Mouse (Mus musculus): ENCODE measurements at regions not wholly inside any gene's neighbourhood (a gene's known extent, or its start where the extent isn't known, plus 50 kb on each side); places are given as distances from the start of the nearest gene placed in this dataset.
A peak's percentile ranks its signal among the peaks of the same experiment; 100 is the strongest.

- H3K9ac ChIP-seq: no peak overlapping the region
- H3K9me3 ChIP-seq (replicated peaks): no peaks in the 10 kb centered on the region
- WGBS: 52% methylated on average over 4 of the region's 4 CpGs
- no peaks in the 10 kb centered on the region for H3K27me3 ChIP-seq
- H3K27ac ChIP-seq: no peak overlapping the region
- peaks cover 31% of the 10 kb centered on the region for H3K4me1 ChIP-seq
- H3K4me2 ChIP-seq: no peak overlapping the region
- ATAC-seq: no peak
- H3K4me3 ChIP-seq: no peak overlapping the region
- no peaks in the 10 kb centered on the region for H3K36me3 ChIP-seq (ENCODE audit: poor library complexity, severe bottlenecking)
Measured at GRCm38 (mm10) chr11:112953491-112953890, 171.5 kb downstream of the Sox9 start.

DNA sequence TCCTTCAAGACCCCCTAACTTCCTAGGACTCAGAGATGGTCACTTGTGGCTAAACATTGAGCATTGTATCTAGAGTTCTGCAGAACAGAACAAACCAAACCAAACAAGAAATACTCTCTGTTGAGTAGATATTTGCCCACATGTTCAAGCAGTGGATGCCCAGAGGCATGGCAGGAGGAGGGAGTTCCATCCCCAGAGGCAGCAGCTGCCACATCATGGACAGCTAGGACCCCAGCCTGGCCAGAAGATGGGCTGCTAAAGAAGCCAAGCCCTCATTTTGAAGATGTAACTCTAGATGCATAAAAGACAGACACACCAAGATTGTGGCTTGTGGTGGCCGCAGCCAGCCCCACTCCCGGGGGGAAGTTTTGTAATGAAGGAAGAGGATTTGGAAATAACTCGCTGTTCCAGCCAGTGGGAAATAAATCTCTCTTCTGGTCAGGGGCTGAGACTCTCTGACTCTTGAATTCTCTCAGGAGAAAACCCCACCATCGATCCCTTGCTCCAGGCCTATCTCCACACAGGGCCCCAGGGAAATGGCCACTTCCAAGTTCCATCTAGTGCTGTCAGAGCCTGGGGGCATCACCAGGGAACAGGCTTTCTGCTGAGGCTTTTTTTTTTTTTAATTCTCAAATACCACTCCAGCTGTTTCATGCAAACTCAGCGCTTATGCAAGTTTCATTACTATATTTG, 174.9 kb downstream of the Sox9 start:
- 81% methylated on average over 5 of the region's 5 CpGs for WGBS
- no peaks in the 10 kb centered on the region for H3K27me3 ChIP-seq
- H3K27ac ChIP-seq: no peak overlapping the region
- peaks cover 34% of the 10 kb centered on the region for H3K4me1 ChIP-seq
- no peak overlapping the region for H3K4me3 ChIP-seq
- H3K9me3 ChIP-seq (replicated peaks): no peaks in the 10 kb centered on the region
- ATAC-seq: no peak
- no peaks in the 10 kb centered on the region for H3K36me3 ChIP-seq (ENCODE audit: poor library complexity, severe bottlenecking)
- H3K9ac ChIP-seq: no peak overlapping the region
- H3K4me2 ChIP-seq: no peak overlapping the region

DNA sequence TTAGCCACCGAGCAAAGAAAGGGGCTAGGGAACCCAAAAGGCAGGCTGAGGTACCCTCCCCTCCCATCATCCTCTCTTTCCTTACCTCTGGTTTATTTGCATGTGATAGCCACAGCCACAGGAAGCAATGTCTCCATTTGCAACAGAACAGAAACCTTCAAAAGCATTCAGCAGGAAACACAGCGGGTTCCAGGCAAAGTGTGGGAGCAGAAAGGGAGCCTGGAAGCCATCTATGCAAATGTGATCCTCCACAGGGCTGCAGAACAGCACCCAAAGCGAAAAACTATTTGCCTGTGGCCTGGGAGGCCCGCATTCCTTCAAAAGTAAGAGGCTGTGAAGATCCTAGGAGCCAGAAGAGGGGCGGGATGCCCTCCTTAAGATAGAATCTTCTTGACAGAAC, 177.6 kb downstream of the Sox9 start:
- Histone ChIP-seq H3K9me3 (replicated peaks) (no peaks in the 10 kb centered on the region), H3K4me3 (no peak overlapping the region), H3K27ac (no peak overlapping the region), H3K4me1 (peaks cover 12% of the 10 kb centered on the region; the same call in 1 of the 2 replicates), H3K27me3 (no peaks in the 10 kb centered on the region), H3K36me3 (ENCODE audit: poor library complexity, severe bottlenecking) (no peaks in the 10 kb centered on the region), H3K4me2 (no peak overlapping the region), H3K9ac (no peak overlapping the region)
- whole genome bisulfite sequencing: 16% methylated on average over 5 of the region's 5 CpGs
- no peak for ATAC-seq

DNA sequence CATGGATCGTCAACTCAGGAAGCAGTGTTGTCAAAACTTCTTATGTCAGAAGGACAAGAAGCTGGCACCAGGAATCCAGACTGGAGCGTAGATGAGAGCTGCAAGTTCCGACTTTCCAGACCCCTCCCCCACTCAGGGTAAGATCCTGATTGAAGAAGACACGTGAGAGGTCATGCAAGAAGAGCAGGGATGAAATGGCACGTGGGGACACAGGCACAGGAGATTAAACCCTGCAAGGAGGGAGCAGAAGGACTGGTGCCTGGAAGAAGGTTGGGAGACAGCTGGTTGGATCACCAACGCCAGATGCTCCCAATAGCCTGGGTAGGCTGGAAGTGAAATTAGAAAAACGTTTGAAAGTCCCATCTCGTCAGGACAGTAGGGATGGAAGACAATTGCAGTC, 191.3 kb downstream of the Sox9 start:
- Histone ChIP-seq H3K36me3 (ENCODE audit: poor library complexity, severe bottlenecking) (no peaks in the 10 kb centered on the region), H3K9me3 (replicated peaks) (no peaks in the 10 kb centered on the region), H3K27ac (no peak overlapping the region), H3K4me1 (peaks cover 24% of the 10 kb centered on the region), H3K4me3 (no peak overlapping the region), H3K9ac (no peak overlapping the region), H3K27me3 (no peaks in the 10 kb centered on the region), H3K4me2 (no peak overlapping the region)
- no peak for ATAC-seq
- WGBS: 66% methylated on average over 8 of the region's 8 CpGs

GRCm38 (mm10) chr11:112974893-112975292, 192.9 kb downstream of the Sox9 start:
- H3K27me3 ChIP-seq: no peaks in the 10 kb centered on the region
- no peak overlapping the region for H3K4me2 ChIP-seq
- no peak overlapping the region for H3K27ac ChIP-seq
- no peak for ATAC-seq
- H3K36me3 ChIP-seq (ENCODE audit: poor library complexity, severe bottlenecking): no peaks in the 10 kb centered on the region
- peaks cover 36% of the 10 kb centered on the region for H3K4me1 ChIP-seq
- WGBS: 99% methylated on average over 7 of the region's 7 CpGs
- H3K4me3 ChIP-seq: no peak overlapping the region
- no peak overlapping the region for H3K9ac ChIP-seq
- no peaks in the 10 kb centered on the region for H3K9me3 ChIP-seq (replicated peaks)

DNA sequence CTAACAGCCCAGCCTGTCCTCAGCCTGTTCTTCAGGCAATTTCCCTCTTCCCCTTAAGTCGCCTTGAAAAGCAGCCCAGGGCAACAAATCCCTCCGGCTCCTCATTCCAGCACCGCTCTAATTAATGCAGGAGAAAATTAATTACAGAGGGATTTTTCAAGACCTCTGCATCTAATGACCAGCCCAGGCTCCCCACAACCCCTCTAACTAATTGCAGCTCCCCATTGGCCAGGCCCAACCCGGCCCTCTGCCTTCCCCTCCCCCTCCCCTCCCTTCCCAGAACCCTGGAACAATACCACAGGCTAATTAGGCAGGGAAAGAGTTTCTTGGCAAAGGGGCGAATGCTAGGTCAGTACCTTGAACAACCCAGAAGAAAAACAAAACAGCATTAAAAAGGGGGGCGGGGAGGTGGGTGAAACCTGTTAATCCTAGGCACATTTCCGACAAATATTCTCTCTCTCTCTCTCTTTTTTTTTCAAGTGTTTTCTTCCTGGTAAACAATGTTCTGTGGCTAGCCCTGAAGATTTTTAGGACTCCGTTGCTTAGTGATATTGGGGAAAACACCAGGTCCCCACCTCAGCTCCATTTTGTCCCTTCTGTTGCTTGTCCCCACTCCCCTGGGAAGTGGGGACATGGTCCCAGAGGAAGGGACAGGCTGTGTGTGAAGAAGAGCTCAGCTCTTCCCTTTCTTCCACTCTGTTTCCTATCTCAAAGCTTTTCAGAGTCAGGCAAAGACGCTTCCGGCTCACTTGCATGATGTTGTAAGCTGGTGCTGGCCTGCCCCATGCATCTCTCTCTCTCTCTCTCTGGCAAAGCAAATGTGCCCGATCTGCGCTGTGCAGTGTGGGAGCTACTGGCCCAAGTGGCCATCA, 195.1 kb downstream of the Sox9 start:
- Histone ChIP-seq H3K36me3 (ENCODE audit: poor library complexity, severe bottlenecking) (no peaks in the 10 kb centered on the region), H3K9me3 (replicated peaks) (no peaks in the 10 kb centered on the region), H3K4me3 (no peak overlapping the region), H3K27ac (peak overlapping the region; percentile 80), H3K4me2 (peak overlapping the region; percentile 35), H3K4me1 (peaks cover 44% of the 10 kb centered on the region), H3K27me3 (no peaks in the 10 kb centered on the region), H3K9ac (0 out of 2 replicates have a peak overlapping the region, but pooled peaks have one; percentile 2)
- under 1% methylated on average over 12 of the region's 12 CpGs for WGBS
- ATAC-seq: peak; percentile 92

DNA sequence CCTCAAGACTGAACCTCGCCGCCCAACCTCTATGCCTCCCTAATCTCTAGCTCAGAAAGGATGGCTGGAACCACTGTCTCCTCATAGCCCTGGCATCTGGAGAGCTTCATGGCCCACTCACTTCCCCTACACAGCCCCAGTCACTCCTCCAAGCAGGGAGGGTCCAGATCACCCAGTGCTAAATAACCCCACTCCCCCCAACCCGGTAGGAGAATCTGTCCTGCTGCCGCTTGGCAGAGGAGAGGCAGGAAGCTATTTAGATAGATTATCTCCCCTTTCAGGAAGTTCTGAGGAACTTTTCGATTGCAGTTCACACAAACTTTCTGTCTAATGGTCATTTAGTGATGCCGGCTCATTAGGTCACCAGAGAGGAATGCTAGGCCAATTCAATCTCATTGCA, 196.9 kb downstream of the Sox9 start:
- Histone ChIP-seq H3K27me3 (no peaks in the 10 kb centered on the region), H3K36me3 (ENCODE audit: poor library complexity, severe bottlenecking) (no peaks in the 10 kb centered on the region), H3K4me2 (no peak overlapping the region), H3K9ac (no peak overlapping the region), H3K4me3 (no peak overlapping the region), H3K4me1 (peaks cover 61% of the 10 kb centered on the region), H3K9me3 (replicated peaks) (no peaks in the 10 kb centered on the region), H3K27ac (0 out of 2 replicates have a peak overlapping the region, but pooled peaks have one; percentile 22)
- 51% methylated on average over 6 of the region's 6 CpGs for WGBS
- no peak for ATAC-seq

DNA sequence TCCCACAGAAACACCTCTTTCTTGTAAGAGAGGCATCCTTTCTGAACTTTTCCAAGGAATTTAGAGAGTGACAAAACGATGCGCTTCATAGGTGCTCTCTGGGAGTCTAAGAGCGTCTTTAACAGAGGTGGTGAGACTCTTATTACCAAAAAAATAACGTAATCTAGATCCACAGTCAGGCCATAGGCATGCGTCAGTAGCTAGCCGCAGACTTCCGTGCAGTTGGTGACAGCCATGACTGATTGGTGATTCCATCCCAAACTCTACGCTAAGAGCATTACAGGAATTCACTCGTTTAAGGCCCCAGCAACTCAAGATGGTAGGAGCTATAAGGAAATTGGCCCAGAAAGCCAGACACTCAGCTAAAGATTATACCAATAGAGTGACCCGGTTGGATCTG, 197.4 kb downstream of the Sox9 start:
- no peak overlapping the region for H3K9ac ChIP-seq
- H3K36me3 ChIP-seq (ENCODE audit: poor library complexity, severe bottlenecking): no peaks in the 10 kb centered on the region
- H3K9me3 ChIP-seq (replicated peaks): no peaks in the 10 kb centered on the region
- WGBS: 91% methylated on average over 10 of the region's 10 CpGs
- H3K27me3 ChIP-seq: no peaks in the 10 kb centered on the region
- H3K4me3 ChIP-seq: no peak overlapping the region
- H3K4me1 ChIP-seq: peaks cover 64% of the 10 kb centered on the region
- no peak overlapping the region for H3K4me2 ChIP-seq
- H3K27ac ChIP-seq: no peak overlapping the region
- no peak for ATAC-seq

GRCm38 (mm10) chr11:112982165-112982801, 200.3 kb downstream of the Sox9 start:
- no peaks in the 10 kb centered on the region for H3K9me3 ChIP-seq (replicated peaks)
- peak; percentile 89 for ATAC-seq
- no peak overlapping the region for H3K4me3 ChIP-seq
- no peaks in the 10 kb centered on the region for H3K36me3 ChIP-seq (ENCODE audit: poor library complexity, severe bottlenecking)
- 6% methylated on average over 11 of the region's 11 CpGs for WGBS
- peak overlapping the region; percentile 80 for H3K27ac ChIP-seq
- H3K4me1 ChIP-seq: peaks cover 54% of the 10 kb centered on the region
- H3K27me3 ChIP-seq: no peaks in the 10 kb centered on the region
- peak overlapping the region; percentile 35 for H3K4me2 ChIP-seq
- H3K9ac ChIP-seq: peak overlapping the region; percentile 9; the same call in 1 of the 2 replicates

GRCm38 (mm10) chr11:112982802-112983591, 201.0 kb downstream of the Sox9 start:
- H3K4me3 ChIP-seq: no peak overlapping the region
- H3K36me3 ChIP-seq (ENCODE audit: poor library complexity, severe bottlenecking): no peaks in the 10 kb centered on the region
- peak overlapping the region; percentile 35 for H3K4me2 ChIP-seq
- H3K27ac ChIP-seq: peak overlapping the region; percentile 80
- no peaks in the 10 kb centered on the region for H3K27me3 ChIP-seq
- peak overlapping the region; percentile 9 for H3K9ac ChIP-seq
- no peaks in the 10 kb centered on the region for H3K9me3 ChIP-seq (replicated peaks)
- 18% methylated on average over 9 of the region's 9 CpGs for WGBS
- H3K4me1 ChIP-seq: peaks cover 47% of the 10 kb centered on the region
- peak; percentile 79 for ATAC-seq

DNA sequence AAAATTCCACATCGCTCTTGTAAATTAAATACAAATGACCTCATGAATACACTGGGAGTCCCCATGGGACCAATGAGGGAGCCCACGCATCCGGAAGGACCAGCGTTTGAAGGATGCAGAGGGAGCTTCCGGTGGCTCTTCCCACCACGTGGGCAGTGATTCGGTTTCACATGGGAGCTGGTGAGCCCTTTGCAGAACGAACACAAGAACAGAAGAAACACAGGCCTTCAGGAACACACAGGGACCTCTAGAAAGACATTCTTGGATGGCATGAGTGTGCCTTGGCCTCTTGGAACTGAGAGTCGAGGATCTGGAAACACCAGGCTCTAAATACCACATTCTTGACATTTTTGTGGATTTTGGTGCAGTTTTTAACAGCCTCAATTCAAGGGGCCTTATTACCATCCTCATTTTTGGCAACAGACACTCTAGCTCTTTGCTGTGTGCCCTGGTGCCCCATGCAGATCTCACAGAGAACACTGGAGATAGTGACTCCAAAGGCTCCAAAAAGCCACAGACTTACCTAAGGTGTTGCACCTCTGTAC, 204.1 kb downstream of the Sox9 start:
- Histone ChIP-seq H3K27ac (no peak overlapping the region), H3K4me2 (no peak overlapping the region), H3K4me1 (peaks cover 61% of the 10 kb centered on the region), H3K9ac (no peak overlapping the region), H3K36me3 (ENCODE audit: poor library complexity, severe bottlenecking) (no peaks in the 10 kb centered on the region), H3K4me3 (no peak overlapping the region), H3K27me3 (no peaks in the 10 kb centered on the region), H3K9me3 (replicated peaks) (no peaks in the 10 kb centered on the region)
- no peak for ATAC-seq
- WGBS: 86% methylated on average over 9 of the region's 9 CpGs
